Mouse (Mus musculus) c-Kit-positive CD71-negative TER-119-negative erythroid progenitor cells, embryonic 14.5 days (primary cell): ENCODE measurements around the gene Cdk14.

Source experiments
- DNase-seq: peaks from one replicate; pipeline ENCODE4 v3.0.0-alpha.2; 2013; ENCODE audit warnings: low read depth

The Cdk14 gene

DNA sequence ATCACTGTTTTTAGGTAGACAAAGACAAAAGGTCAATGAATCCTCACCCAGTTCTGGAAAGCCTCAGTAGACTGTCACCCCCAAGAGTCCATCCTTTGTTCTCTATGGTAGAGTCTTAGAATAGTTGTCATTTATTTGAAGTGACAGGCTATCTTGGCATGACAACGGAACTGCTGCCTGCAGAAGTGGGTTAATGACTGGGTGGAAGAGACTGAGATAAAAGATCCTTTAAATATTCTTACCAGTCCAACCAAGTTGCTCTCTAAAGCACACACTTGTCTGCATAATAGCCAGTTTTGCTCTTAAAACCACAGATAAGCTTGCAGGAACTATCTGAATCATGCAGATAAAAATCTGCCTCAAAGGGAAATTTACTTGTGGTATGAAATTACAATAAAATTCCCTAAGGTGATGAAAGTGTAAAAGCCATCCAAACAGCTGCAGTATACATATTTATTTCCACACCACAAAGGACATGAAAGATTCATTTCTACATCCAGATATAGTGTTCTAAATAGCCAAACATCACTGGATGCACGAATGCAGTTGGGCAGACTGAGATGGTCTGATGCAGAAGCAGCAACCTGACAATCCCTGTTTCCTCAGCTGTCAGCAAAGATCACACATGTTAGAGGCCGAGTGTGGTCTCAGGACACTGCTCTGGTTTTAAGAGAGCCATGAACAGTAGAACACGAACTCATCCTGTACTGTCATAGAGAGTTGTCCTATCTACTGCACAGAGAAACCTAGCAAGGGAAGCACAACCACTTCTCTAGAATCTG lies 363.8 kb downstream of the Cdk14 start:
- DNase-seq = no peak

DNA sequence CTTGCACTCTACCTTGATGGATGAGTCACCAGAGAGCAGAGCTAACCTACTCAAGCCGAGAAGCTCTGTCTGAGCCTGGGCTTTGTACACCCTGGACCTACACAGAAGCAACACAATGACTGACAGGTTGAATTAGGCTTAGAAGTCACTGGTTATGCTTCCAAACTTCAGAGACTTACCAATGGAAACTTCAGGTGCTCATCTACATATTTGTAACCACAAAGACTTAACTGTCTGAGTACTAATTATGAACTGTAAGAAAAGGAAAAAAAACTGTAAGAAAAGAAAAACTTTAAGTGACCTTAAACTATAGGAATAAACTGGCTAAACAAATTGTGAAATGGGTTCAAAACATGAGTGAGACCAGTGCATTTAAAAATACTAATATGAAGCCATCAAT lies 364.6 kb downstream of the Cdk14 start:
- DNase-seq = no peak

- DNase-seq = no peak
Measured at GRCm38 (mm10) chr5:5054270-5054669, 365.8 kb downstream of the Cdk14 start.

DNA sequence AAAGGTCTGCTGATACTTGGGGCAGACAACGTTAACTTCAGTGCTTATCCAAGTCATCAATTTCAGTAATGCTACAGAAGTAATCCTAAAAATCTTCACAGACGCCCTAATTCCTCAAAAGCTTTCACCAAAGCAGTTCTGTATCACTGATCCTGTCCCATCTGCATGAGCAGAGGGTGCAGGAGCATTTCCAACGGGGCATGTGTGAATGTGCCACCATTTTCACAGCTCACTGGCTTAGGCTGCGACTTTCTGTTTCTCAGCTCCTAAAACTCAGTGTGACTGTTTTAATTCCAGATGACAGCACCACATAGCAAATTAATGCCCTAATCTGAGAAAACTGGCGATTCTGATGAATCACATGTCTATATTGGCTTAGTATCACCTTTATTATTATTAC lies 375.8 kb downstream of the Cdk14 start:
- no peak for DNase-seq

- DNase-seq = no peak
Measured at GRCm38 (mm10) chr5:5042735-5043134, 377.4 kb downstream of the Cdk14 start.

DNA sequence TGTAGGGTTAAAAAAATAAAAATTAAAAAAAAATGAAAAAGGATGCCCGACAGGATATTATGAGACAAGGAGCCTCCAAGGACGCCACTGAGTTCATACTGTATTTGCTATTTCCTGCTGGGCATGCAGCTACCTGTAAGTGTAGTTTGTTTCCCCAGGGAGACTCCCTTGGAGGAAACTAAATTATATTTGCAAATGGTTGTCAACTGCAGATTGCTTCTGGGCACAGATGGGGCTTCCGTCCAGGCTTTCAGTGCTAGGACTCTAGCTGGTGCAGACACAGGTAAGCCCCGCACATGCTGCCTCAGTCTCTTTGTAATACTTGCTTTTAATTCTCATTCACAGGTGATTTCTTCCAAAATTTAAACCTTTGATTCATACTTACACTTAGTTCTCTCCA lies 378.6 kb downstream of the Cdk14 start:
- no peak for DNase-seq

- no peak for DNase-seq
Measured at GRCm38 (mm10) chr5:5039700-5040284, 380.3 kb downstream of the Cdk14 start.

DNA sequence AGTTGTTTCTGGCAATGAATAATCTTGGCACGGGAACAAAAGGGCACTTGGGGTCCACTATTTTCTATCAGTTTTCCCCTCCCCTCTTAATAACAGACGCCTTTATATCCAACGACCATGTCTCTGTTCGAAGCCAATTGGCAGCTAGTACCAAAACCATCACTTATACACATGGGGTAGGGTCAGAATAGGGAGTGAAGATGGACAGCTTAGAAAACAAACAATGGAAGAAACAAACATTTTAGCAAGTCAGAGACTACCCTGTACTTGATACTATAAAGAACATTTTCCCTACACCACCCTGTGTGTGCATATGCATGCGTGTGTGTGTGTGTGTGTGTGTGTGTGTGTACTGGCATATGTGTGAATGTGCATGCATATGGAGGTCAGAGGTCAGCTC lies 386.7 kb downstream of the Cdk14 start:
- no peak for DNase-seq

GRCm38 (mm10) chr5:5032847-5033246 lies 387.3 kb downstream of the Cdk14 start:
- DNase-seq = no peak

- no peak for DNase-seq
Measured at GRCm38 (mm10) chr5:5032446-5032845, 387.7 kb downstream of the Cdk14 start.

- DNase-seq = no peak
Measured at GRCm38 (mm10) chr5:5030431-5030830, 389.7 kb downstream of the Cdk14 start.

- no peak for DNase-seq
Measured at GRCm38 (mm10) chr5:5018959-5019358, 401.2 kb downstream of the Cdk14 start.

DNA sequence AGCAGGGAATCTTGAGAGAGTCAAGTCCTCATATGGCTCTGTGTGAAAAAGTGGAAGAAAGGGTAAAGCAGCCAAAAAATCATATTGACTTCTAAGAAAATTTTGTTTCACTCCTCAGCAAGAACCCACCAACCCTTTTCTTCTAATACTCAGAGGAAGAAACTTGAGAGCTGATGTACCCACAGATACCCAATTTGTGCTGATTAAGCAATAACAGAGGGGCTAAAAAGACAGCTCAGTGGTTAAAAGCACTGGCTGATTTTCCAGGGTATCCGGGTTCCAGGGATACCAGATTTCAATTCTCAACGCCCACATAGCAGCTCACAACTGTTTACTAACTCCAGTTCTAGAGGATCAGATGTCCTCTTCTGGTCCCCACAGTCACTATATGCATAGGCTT lies 401.9 kb downstream of the Cdk14 start:
- DNase-seq = no peak

DNA sequence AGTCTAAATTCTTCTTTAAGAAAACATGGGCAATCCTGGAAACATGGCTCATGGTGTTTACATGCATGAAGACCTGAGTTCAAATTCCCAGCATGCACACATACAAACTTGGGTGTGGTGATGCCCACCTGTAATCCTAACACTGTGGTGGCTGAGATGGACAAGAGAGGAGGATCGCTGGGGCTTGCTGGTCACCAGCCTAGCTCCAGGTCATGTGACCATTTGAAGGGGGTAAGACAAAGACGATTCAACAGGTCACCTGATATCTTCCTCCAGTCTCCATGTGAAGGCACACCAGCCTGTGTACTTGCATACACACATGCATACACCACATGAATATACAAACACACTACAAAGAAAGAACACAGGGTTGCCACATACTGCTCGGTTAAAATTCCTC lies 406.3 kb downstream of the Cdk14 start:
- DNase-seq = no peak

DNA sequence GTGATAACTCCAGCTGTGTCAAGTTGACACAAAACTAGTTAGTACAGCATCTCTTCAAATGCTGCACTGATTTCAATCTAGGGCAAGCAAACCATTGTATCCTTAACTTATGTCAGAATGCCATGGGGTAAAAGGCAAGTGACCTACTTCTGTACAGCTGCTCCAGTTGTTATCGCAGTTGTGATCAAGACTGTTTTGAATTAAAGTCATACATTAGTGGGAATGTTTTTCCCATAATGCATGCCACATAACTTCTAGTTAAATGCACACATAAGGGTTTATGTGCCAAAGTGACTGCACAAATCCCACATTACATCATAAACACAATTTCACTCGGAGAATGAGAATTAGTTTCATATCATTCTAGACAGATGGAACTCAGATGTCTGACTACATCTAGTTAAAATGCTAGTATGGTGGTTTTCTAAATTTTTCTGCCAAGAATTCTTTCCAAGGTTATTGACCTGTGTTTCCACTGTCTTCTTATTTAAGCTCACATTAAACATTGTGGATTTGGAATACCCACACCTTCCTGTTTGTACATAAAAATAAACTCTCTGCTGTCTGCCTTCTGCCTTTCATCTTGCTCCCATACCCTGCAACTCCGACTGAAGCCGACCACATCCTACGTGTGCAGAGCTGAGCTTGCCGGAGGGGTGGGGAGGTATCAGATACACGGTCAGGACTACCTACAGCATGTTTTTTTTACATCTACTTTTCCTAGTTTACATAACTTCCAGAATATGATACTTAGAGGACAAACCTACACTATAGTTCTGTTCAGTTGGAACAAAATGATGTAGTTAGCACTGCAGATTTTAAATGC lies 407.4 kb downstream of the Cdk14 start:
- DNase-seq = no peak

DNA sequence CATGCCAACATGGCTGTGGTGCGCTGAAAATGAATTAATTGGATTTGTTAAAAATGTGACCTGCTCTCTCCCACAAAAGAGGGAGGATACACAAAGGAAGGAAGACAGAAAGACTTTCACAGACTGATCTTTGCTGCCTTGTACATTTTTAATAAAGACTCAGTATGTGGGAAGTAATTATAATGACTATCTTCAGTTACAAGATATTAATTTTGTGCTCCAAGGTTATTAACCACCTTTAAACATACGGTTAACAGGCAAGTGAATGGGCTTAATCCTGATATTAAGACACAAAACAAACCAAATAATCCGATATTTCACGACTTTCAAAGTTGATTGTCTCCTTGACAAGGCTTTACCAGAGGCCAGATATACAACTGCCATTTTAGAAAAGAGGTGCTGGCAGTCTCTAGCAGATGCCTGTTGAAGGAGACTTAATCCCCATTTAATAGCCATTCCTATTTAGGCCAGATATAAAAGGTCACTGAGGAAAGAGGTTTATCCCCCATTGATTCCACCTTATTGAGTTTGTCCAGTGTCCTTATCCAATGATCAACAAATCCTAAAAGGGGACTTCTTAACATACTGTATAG lies 411.9 kb downstream of the Cdk14 start:
- DNase-seq = no peak

GRCm38 (mm10) chr5:5007489-5008152 lies 412.5 kb downstream of the Cdk14 start:
- DNase-seq = no peak

- DNase-seq = no peak
Measured at GRCm38 (mm10) chr5:5005633-5006032, 414.5 kb downstream of the Cdk14 start.

DNA sequence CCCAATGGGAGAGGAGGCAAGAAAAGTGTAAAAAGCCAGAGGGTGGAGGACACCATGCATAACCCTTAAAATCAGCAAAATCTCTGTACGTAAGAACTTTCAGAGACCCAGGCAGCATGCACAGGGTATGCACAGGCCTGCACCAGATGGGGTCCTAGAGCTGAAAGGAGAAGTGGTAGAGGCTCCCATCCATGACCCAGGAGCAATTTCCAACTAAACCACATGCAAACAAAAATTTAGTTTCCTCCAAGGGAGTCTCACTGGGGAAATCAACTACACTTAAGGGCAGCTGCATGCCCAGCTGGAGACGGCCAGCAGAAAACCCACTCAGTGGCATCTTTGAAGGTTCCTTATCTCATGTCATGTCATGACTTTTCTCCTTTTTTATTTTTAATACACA lies 415.4 kb downstream of the Cdk14 start:
- no peak for DNase-seq

GRCm38 (mm10) chr5:4993192-4993601 lies 426.9 kb downstream of the Cdk14 start:
- DNase-seq = no peak

DNA sequence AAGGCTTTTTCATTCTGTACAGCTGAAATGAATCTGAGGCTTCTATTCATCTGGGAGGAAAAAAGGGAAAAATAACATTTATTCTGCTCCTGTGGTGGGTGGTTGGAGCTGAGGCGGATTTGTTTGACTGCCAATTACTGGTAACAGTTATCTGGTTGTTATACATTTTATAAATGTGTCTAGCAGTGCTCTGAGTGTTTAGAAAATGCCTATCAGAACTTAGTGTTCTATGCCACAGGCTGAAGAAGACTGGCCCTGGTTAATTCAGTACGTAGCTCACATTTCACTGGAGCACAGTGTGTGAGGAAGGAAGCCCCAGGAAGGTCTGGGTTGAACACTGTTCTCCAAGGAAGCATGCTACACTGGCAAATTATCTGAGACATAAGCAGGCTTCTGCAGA lies 429.1 kb downstream of the Cdk14 start:
- DNase-seq = no peak

- no peak for DNase-seq
Measured at GRCm38 (mm10) chr5:4990237-4990636, 429.9 kb downstream of the Cdk14 start.
